Mouse (Mus musculus) embryonic facial prominence, embryonic 11.5 days (tissue): ENCODE measurements around the gene Rsrp1. TPM values are rescaled to one million over a fixed set of nuclear protein-coding genes. Genes with fewer than 3 reads are reported as not detected.
A peak's percentile ranks its signal among the peaks of the same experiment; 100 is the strongest.

ENCODE experiments used
- ATAC-seq: fragments of 200-750 bp; cut with Nextera tagmentation; replicated peaks from 2 replicates; pipeline ENCODE4 v1.8.0; 2017; ENCODE audit warnings: low read depth; ENCODE audit not compliant: insufficient number of reproducible peaks, low FRiP score, low TSS enrichment
- DNase-seq: peaks from one replicate; pipeline ENCODE4 v3.0.0-alpha.2; 2015; ENCODE audit warnings: low spot score
- H3K27ac ChIP-seq: fragments of 300-500 bp; sonication (generic); replicated peaks from 2 replicates; pipeline ENCODE4 v1.5.1; 2014; ENCODE audit warnings: mild to moderate bottlenecking, low read depth, low read length, control low read depth
- H3K27me3 ChIP-seq: fragments of 300-500 bp; sonication (generic); 2 replicates; pipeline ENCODE4 v1.6.1; 2014; ENCODE audit warnings: mild to moderate bottlenecking, low read length, moderate library complexity, mixed read lengths; ENCODE audit not compliant: control insufficient read depth, insufficient read depth
- H3K36me3 ChIP-seq: fragments of 300-500 bp; sonication (generic); replicated peaks from 2 replicates; pipeline ENCODE4 v1.6.1; 2014; ENCODE audit warnings: low read depth, mild to moderate bottlenecking, low read length, moderate library complexity, mixed read lengths; ENCODE audit not compliant: control insufficient read depth, insufficient read depth
- H3K4me1 ChIP-seq: fragments of 300-500 bp; sonication (generic); 2 replicates; pipeline ENCODE4 v1.6.1; 2014; ENCODE audit warnings: low read length, mixed read lengths; ENCODE audit not compliant: control insufficient read depth, insufficient read depth
- H3K4me2 ChIP-seq: fragments of 300-500 bp; sonication (generic); 2 replicates; pipeline ENCODE4 v1.6.1; 2014; ENCODE audit warnings: low read depth, mild to moderate bottlenecking, control low read depth, low read length, moderate library complexity
- H3K4me3 ChIP-seq: fragments of 300-500 bp; sonication (generic); 2 replicates; pipeline ENCODE4 v1.5.1; 2014; ENCODE audit warnings: low read depth, low read length, control low read depth
- H3K9ac ChIP-seq: fragments of 300-500 bp; sonication (generic); replicated peaks from 2 replicates; pipeline ENCODE4 v1.6.1; 2014; ENCODE audit warnings: mild to moderate bottlenecking, control low read depth, low read length
- H3K9me3 ChIP-seq: fragments of 300-500 bp; sonication (generic); replicated peaks from 2 replicates; pipeline ENCODE4 v1.6.1; 2016; ENCODE audit warnings: mild to moderate bottlenecking, low read length, inconsistent platforms, mixed read lengths; ENCODE audit not compliant: control insufficient read depth
- WGBS: fragments of 180-500 bp; shearing (Covaris S2); extraction: QIAGEN DNeasy Blood & Tissue Kit; methylation state at CpG from one replicate; pipeline ENCODE4 v1.1.7; 2014; 5-methylcytosine and 5-hydroxymethylcytosine counted together
- polyA plus RNA-seq: library from polyadenylated mRNA; unstranded; fragments of >200 nt; fragmentation: Nextera tagmentation; extraction: Ambion mirVana; gene quantifications from 2 replicates; pipeline ENCODE4 v1.2.1, GENCODE M21; 2014

Rsrp1 gene
- 351 and 368 TPM in 2 replicates for polyA plus RNA-seq

DNA sequence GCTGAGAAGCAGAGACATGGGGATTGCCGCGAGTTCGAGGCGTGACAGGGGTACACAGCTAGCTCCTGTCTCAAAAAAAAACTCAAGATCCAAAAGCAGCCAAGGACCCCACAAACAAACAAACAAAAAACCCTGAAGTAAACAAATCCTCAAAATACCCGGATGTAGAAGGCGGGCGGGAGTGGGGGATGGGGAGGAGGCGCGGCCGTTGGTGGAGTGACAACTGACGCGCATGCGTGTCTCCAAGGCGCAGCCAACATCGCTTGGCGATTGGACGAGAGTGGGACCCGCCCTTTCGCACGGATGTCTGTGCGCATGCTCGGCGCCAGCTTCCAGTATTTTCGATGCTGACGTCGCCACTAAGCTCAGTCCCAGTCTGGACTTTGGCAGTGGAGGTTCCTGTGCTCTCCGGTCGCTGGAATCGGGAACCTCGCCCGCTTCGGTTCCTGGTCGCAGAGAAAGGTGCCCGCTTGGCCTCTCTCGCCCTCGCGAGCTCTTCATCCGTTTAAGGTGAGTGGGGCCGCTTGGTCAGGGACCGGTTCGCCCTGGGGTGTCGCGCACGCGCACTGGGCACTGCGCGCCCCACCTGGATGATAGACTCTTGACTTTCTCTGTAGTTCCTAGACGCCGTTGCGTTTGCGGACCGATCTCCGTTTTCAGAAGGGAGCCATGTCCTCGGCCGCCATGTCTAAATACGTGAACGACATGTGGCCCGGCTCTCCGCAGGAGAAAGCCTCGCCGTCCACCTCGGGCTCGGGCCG, at the start of gene Rsrp1:
Rsrp1 (plus strand) TSS at position 335 of the 761 bp plus-strand sequence.
- Histone ChIP-seq H3K9me3 (no peaks in the 10 kb centered on the region), H3K27me3 (no peaks in the 10 kb centered on the region), H3K9ac (peak within 1 kb of the TSS; percentile 88), H3K4me3 (peak within 1 kb of the TSS; percentile 93), H3K36me3 (peaks cover 3% of the 10 kb centered on the region), H3K4me1 (no peaks in the 10 kb centered on the region; the same call in 1 of the 2 replicates), H3K4me2 (peak within 1 kb of the TSS; percentile 65), H3K27ac (peak within 1 kb of the TSS; percentile 88)
- peak; percentile 99 for DNase-seq
- under 1% methylated on average over 64 of the region's 64 CpGs for WGBS
- peak; percentile 88 for ATAC-seq

DNA sequence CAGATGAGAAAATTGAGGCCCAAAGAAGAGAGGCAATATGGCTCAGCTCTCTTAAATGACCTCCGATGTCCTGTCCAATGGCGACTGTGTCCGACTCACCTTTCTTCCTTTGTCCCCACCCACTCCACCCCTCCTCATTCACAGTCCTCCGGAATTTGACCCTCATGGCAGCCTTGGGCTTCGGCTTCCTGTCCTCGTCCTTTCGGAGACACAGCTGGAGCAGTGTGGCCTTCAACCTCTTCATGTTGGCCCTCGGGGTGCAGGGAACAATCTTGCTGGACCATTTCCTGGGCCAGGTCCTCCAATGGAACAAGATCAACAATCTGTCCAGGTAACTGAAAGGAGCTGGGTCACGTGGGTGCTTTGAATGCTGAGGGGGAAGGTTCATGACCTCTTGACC, 47.2 kb upstream of the Rsrp1 start:
- no peak for DNase-seq
- no peaks in the 10 kb centered on the region for H3K36me3 ChIP-seq
- H3K4me1 ChIP-seq: no peaks in the 10 kb centered on the region
- WGBS: 74% methylated on average over 9 of the region's 9 CpGs
- H3K4me3 ChIP-seq: no peak overlapping the region
- no peaks in the 10 kb centered on the region for H3K9me3 ChIP-seq
- H3K27ac ChIP-seq: no peak overlapping the region
- no peak overlapping the region for H3K9ac ChIP-seq
- no peaks in the 10 kb centered on the region for H3K27me3 ChIP-seq
- H3K4me2 ChIP-seq: no peak overlapping the region
- ATAC-seq: no peak

DNA sequence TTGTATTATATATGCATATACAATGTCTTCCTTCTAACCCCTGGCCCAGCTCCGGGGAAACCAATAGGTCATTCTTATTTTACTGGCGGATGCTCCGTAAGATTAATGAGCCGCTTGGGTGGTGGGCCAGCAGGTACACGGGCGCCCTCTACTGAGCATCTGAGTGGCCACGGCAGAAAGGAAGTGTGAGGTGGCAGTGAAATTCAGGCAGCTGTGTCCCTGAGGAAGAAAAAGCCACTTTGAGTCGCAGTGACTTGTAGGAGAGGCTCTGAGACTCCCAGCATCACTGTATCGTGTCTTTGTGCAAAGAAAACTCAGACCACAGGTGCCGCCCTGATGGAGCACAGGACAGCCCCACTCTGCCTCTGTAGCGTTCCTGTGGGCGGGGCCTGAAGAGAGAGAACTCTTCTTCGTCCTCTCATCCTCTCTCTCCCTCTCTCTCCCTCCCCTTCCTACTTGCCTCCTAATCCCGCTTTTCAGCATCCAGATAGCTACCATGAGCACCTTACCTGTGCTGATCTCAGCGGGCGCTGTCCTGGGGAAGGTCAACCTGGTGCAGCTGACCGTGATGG, 43.9 kb upstream of the Rsrp1 start:
- no peak overlapping the region; the same call in 1 of the 2 replicates for H3K9ac ChIP-seq
- ATAC-seq: no peak
- H3K9me3 ChIP-seq: no peaks in the 10 kb centered on the region
- H3K4me3 ChIP-seq: peak overlapping the region; percentile 26; the same call in 1 of the 2 replicates
- no peaks in the 10 kb centered on the region for H3K27me3 ChIP-seq
- 3% methylated on average over 17 of the region's 17 CpGs for WGBS
- peak overlapping the region; percentile 58 for H3K4me2 ChIP-seq
- H3K36me3 ChIP-seq: no peaks in the 10 kb centered on the region
- H3K4me1 ChIP-seq: no peaks in the 10 kb centered on the region
- peak; percentile 82 for DNase-seq
- H3K27ac ChIP-seq: no peak overlapping the region

DNA sequence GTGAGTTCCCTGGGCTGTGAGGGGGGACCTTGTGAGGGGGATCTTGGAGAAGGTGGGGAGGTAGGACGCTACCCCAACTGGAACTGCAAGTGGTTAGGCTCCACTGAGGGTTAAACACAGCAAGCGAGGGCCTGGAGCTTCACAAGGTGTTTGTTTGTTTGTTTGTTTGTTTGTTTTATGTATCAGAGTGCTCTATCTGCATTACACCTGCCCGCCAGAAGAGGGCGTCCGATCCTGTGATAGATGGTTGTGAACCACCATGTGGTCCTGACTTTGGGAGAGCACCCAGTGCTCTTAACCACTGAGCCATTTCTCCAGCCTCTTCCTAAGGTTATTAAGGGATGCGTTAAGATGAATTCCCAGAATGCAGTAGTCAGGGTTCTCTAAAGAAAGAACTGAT, 43.4 kb upstream of the Rsrp1 start:
- H3K27me3 ChIP-seq: no peaks in the 10 kb centered on the region
- H3K36me3 ChIP-seq: no peaks in the 10 kb centered on the region
- ATAC-seq (no peak), DNase-seq (no peak)
- no peaks in the 10 kb centered on the region for H3K4me1 ChIP-seq
- no peak overlapping the region for H3K27ac ChIP-seq
- 37% methylated on average over 6 of the region's 6 CpGs for WGBS
- H3K4me2 ChIP-seq: peak overlapping the region; percentile 58; the same call in 1 of the 2 replicates
- no peak overlapping the region; the same call in 1 of the 2 replicates for H3K9ac ChIP-seq
- peak overlapping the region; percentile 26; the same call in 1 of the 2 replicates for H3K4me3 ChIP-seq
- H3K9me3 ChIP-seq: no peaks in the 10 kb centered on the region

DNA sequence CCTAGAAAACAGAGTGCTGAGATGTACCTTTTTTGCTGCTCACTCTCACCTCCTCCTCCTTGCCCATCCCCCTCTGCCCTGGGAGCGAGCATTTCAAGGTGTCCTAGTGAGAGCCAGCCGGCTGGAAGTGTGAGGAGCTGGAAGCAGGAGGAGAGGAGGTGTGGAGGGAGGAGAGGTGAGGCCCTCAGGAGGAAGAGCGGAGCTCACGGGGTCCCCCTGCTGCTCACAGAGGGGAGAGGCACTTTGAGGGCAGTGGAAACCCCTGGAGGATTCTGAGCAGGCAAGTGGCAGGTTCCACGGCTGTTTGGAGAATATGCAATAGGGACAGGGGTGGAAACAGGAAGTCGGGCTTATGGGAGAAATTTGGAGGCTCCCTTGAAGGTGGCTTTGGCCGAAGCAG, 40.1 kb upstream of the Rsrp1 start:
- H3K27ac ChIP-seq: no peak overlapping the region
- H3K4me3 ChIP-seq: no peak overlapping the region
- WGBS: 34% methylated on average over 7 of the region's 7 CpGs
- ATAC-seq (no peak), DNase-seq (peak; percentile 57)
- no peaks in the 10 kb centered on the region for H3K36me3 ChIP-seq
- no peaks in the 10 kb centered on the region for H3K4me1 ChIP-seq
- no peak overlapping the region for H3K4me2 ChIP-seq
- H3K27me3 ChIP-seq: no peaks in the 10 kb centered on the region
- H3K9ac ChIP-seq: no peak overlapping the region
- no peaks in the 10 kb centered on the region for H3K9me3 ChIP-seq

DNA sequence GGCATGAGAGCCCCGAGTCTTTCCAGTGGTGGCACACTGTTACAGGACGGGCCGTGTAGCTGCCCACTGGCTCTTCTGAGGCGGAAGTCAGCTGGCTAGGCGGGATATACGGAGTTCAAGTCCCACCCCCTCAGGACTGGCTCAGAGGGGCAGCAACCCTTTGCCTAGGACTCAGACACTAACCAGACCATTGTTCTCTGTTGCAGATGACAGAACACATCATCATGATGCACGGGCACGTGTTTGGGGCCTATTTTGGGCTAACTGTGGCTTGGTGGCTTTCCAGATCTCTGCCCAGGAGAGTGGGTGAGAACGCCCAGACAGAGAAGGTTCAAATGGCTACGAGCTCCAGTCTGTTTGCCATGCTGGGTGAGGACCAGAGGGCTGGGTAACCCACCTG, 39.6 kb upstream of the Rsrp1 start:
- H3K27ac ChIP-seq: no peak overlapping the region
- no peak overlapping the region for H3K9ac ChIP-seq
- 86% methylated on average over 10 of the region's 10 CpGs for WGBS
- no peaks in the 10 kb centered on the region for H3K36me3 ChIP-seq
- DNase-seq: no peak
- H3K9me3 ChIP-seq: no peaks in the 10 kb centered on the region
- H3K4me1 ChIP-seq: no peaks in the 10 kb centered on the region
- H3K4me2 ChIP-seq: no peak overlapping the region
- no peak for ATAC-seq
- no peaks in the 10 kb centered on the region for H3K27me3 ChIP-seq
- H3K4me3 ChIP-seq: no peak overlapping the region

DNA sequence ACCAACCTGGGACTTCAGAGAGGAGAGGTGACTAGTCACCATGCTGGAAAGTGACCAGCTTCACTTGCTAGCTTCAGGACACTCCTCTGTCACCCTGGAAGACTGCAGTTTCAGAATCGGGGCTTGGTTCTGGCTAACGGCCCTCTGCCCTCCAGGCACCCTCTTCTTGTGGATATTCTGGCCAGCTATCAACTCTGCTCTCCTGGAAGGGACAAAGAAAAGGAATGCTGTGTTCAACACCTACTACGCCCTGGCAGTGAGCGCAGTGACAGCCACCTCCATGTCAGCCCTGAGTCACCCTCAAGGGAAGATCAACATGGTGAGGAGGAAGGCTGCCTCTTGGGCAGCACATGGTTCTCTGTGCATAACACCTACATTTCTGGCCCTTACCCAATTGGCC, 39.0 kb upstream of the Rsrp1 start:
- DNase-seq: no peak
- H3K9ac ChIP-seq: no peak overlapping the region
- ATAC-seq: no peak
- H3K4me1 ChIP-seq: no peaks in the 10 kb centered on the region
- WGBS: 91% methylated on average over 4 of the region's 4 CpGs
- no peaks in the 10 kb centered on the region for H3K27me3 ChIP-seq
- H3K4me3 ChIP-seq: no peak overlapping the region
- no peak overlapping the region for H3K27ac ChIP-seq
- no peak overlapping the region for H3K4me2 ChIP-seq
- H3K36me3 ChIP-seq: no peaks in the 10 kb centered on the region
- H3K9me3 ChIP-seq: no peaks in the 10 kb centered on the region

DNA sequence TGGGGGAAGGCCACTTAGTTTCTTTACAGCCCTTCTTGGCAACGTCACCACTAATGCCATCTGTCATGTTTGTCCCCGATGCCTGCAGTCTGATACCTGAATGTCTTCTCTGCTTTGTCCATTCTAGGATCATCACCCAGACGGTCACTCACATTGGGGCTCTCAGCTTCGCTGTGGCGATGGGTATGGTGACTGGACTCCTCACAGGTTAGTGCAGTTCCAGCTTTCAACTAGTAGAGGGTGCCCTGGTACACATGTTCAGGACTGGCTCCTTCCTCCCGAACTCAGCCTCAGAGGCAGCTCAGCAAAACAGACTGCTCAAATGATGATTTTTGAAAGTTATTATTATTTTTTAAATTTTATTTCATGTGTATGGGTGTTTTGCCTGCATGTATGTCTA, 31.3 kb upstream of the Rsrp1 start:
- ATAC-seq: no peak
- Histone ChIP-seq H3K9me3 (no peaks in the 10 kb centered on the region), H3K4me3 (no peak overlapping the region), H3K27me3 (no peaks in the 10 kb centered on the region), H3K36me3 (peaks cover 6% of the 10 kb centered on the region), H3K4me2 (no peak overlapping the region), H3K4me1 (no peaks in the 10 kb centered on the region), H3K27ac (no peak overlapping the region), H3K9ac (no peak overlapping the region)
- WGBS: 85% methylated on average over 6 of the region's 6 CpGs
- no peak for DNase-seq
